Mouse (Mus musculus) liver, adult 2 months (tissue): Measurements from ENCODE around the gene Olfr963.

Experiments
- CTCF ChIP-seq: fragments of 200-500 bp; IDR thresholded peaks from 2 replicates; pipeline ENCODE4 v1.5.1; 2011; ENCODE audit warnings: low read depth, low read length, control low read depth
- POLR2A ChIP-seq: fragments of 200-500 bp; IDR thresholded peaks from 2 replicates; pipeline ENCODE4 v1.6.1; 2011; ENCODE audit warnings: low read length, control low read depth; ENCODE audit not compliant: insufficient read depth; ENCODE audit errors: extremely low read depth

DNA sequence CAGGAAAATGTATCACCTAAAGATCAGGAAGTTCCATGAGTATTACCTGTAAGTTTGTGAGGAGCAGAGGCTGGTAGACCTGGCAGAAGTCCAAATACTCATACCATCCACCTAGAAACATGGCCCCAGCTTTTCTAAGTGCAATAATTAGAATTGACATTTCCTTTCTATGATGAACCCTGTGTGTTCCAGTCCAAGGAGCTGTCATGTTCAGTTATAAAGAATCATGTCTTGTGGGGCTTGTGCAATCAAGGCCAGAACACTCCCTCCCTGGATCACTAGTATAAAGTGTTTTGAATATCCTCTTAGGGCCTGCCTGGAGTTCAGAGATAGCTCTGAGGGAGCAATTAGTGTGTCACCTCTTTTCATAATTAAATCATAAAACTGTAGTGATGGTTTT is 40.0 kb downstream of the Olfr963 start, which contains the start of gene Olfr149:
- TF ChIP-seq POLR2A (no peak), CTCF (no peak)
